Mouse (Mus musculus) MEL (cell line): ENCODE data around the gene Mpnd. TPM values are rescaled to one million over a fixed set of nuclear protein-coding genes. Genes with fewer than 3 reads are reported as not detected.
A peak's percentile ranks its signal among the peaks of the same experiment; 100 is the strongest.

Experiments
- DNase-seq: peaks from one replicate; pipeline ENCODE4 v3.0.0; 2011; ENCODE audit warnings: low read depth, low spot score
- H3K27ac ChIP-seq: 2 replicates; pipeline ENCODE4 v1.5.1; 2012; ENCODE audit warnings: low read depth, mild to moderate bottlenecking, control low read depth, low read length, moderate library complexity; ENCODE audit not compliant: control insufficient read depth
- H3K27me3 ChIP-seq, 2 experiments: fragments of 150-350 bp in 1 of 2; sonication (generic) in 1 of 2; 2 replicates each; pipeline ENCODE4 v1.6.1; 2012; ENCODE audit warnings: low read length in 2 of 2, mild to moderate bottlenecking in 2 of 2, improper control_type of control experiment in 1 of 2, moderate library complexity in 1 of 2; ENCODE audit not compliant: insufficient read depth in 2 of 2, control insufficient read depth in 1 of 2
- H3K36me3 ChIP-seq, 2 experiments: 2 replicates each; pipeline ENCODE4 v1.6.1; 2012 to 2014; ENCODE audit warnings: low read length in 2 of 2, improper control_type of control experiment in 1 of 2, inconsistent platforms in 1 of 2, mild to moderate bottlenecking in 1 of 2; ENCODE audit not compliant: insufficient read depth in 2 of 2, control insufficient read depth in 1 of 2
- H3K4me1 ChIP-seq, 2 experiments: fragments of 150-350 bp in 1 of 2; sonication (generic) in 1 of 2; 2 replicates each; pipeline ENCODE4 v1.6.1; 2012; ENCODE audit warnings: low read length in 2 of 2, improper control_type of control experiment in 1 of 2, mild to moderate bottlenecking in 1 of 2; ENCODE audit not compliant: insufficient read depth in 2 of 2, control insufficient read depth in 1 of 2
- H3K4me3 ChIP-seq, 2 experiments: fragments of 150-350 bp in 1 of 2; sonication (generic) in 1 of 2; 2 replicates each; pipeline ENCODE4 v1.5.1; 2012; ENCODE audit warnings: low read depth in 2 of 2, low read length in 2 of 2, mild to moderate bottlenecking in 2 of 2, moderate library complexity in 2 of 2, control low read depth in 1 of 2, improper control_type of control experiment in 1 of 2; ENCODE audit not compliant: control insufficient read depth in 1 of 2, insufficient read depth in 1 of 2
- H3K79me2 ChIP-seq: 2 replicates; pipeline ENCODE4 v1.6.1; 2012; ENCODE audit warnings: mild to moderate bottlenecking, low read length, moderate library complexity; ENCODE audit not compliant: control insufficient read depth, poor library complexity, insufficient read depth
- H3K9ac ChIP-seq: 2 replicates; pipeline ENCODE4 v1.6.1; 2012; ENCODE audit warnings: low read depth, mild to moderate bottlenecking, control low read depth, low read length, moderate library complexity; ENCODE audit not compliant: control insufficient read depth, poor library complexity, severe bottlenecking
- H3K9me3 ChIP-seq: fragments of 150-350 bp; sonication (generic); replicated peaks from 2 replicates; pipeline ENCODE4 v1.6.1; 2012; ENCODE audit warnings: mild to moderate bottlenecking, low read length, improper control_type of control experiment, moderate library complexity; ENCODE audit not compliant: insufficient read depth
- CTCF ChIP-seq, 3 experiments: IDR thresholded peaks in 2 of 3; conservative IDR thresholded peaks in 1 of 3; 2 replicates each; pipeline ENCODE4 v1.5.1; 2011 to 2012; ENCODE audit warnings: low read length in 3 of 3, low read depth in 2 of 3, mild to moderate bottlenecking in 2 of 3, improper control_type of control experiment in 1 of 3, inconsistent platforms in 1 of 3, mixed read lengths in 1 of 3, moderate library complexity in 1 of 3; ENCODE audit not compliant: control insufficient read depth in 1 of 3, insufficient read depth in 1 of 3, poor library complexity in 1 of 3, severe bottlenecking in 1 of 3
- EP300 ChIP-seq, 2 experiments: IDR thresholded peaks; 2 replicates each; pipeline ENCODE4 v1.6.1; 2011; ENCODE audit warnings: improper control_type of control experiment in 2 of 2, low read length in 2 of 2, low read depth in 1 of 2, mild to moderate bottlenecking in 1 of 2
- ETS1 ChIP-seq: IDR thresholded peaks from 2 replicates; pipeline ENCODE4 v1.6.1; 2012; ENCODE audit warnings: low read depth, mild to moderate bottlenecking, inconsistent platforms, low read length, improper control_type of control experiment, moderate library complexity
- GABPA ChIP-seq: IDR thresholded peaks from 2 replicates; pipeline ENCODE4 v1.6.1; 2012; ENCODE audit warnings: low read depth, mild to moderate bottlenecking, inconsistent platforms, low read length, improper control_type of control experiment, moderate library complexity
- GATA1 ChIP-seq: IDR thresholded peaks from 2 replicates; pipeline ENCODE4 v1.6.1; 2011; ENCODE audit warnings: low read depth, low read length, improper control_type of control experiment
- JUND ChIP-seq: IDR thresholded peaks from 2 replicates; pipeline ENCODE4 v1.6.1; 2011; ENCODE audit warnings: low read depth, mild to moderate bottlenecking, improper control_type of control experiment, low read length
- KAT2A ChIP-seq: conservative IDR thresholded peaks from 2 replicates; pipeline ENCODE4 v1.6.1; 2012; ENCODE audit warnings: low read depth, low read length, improper control_type of control experiment, inconsistent platforms
- MAFK ChIP-seq: IDR thresholded peaks from 2 replicates; pipeline ENCODE4 v1.6.1; 2011; ENCODE audit warnings: low read depth, mild to moderate bottlenecking, low read length, improper control_type of control experiment, borderline replicate concordance
- MAZ ChIP-seq: IDR thresholded peaks from 2 replicates; pipeline ENCODE4 v1.6.1; 2012; ENCODE audit warnings: low read depth, mild to moderate bottlenecking, inconsistent platforms, low read length, improper control_type of control experiment
- MEF2A ChIP-seq: IDR thresholded peaks from 2 replicates; pipeline ENCODE4 v1.6.1; 2014; ENCODE audit warnings: low read depth, mild to moderate bottlenecking, inconsistent platforms, low read length, improper control_type of control experiment; ENCODE audit not compliant: poor library complexity, insufficient replicate concordance, severe bottlenecking; ENCODE audit errors: extremely low read depth
- MXI1 ChIP-seq: IDR thresholded peaks from 2 replicates; pipeline ENCODE4 v1.6.1; 2011; ENCODE audit warnings: mild to moderate bottlenecking, low read depth, low read length, improper control_type of control experiment
- MYC ChIP-seq: IDR thresholded peaks from 2 replicates; pipeline ENCODE4 v1.6.1; 2011; ENCODE audit warnings: low read depth, mild to moderate bottlenecking, low read length, improper control_type of control experiment, moderate library complexity
- NRF1 ChIP-seq: IDR thresholded peaks from 2 replicates; pipeline ENCODE4 v1.6.1; 2014; ENCODE audit warnings: low read depth, mild to moderate bottlenecking, inconsistent platforms, low read length, improper control_type of control experiment, moderate library complexity; ENCODE audit not compliant: poor library complexity, insufficient read depth, severe bottlenecking
- POLR2A ChIP-seq, 2 experiments: IDR thresholded peaks; 2 replicates each; pipeline ENCODE4 v1.6.1; 2011 to 2012; ENCODE audit warnings: low read length in 2 of 2, mild to moderate bottlenecking in 2 of 2, control low read depth in 1 of 2, improper control_type of control experiment in 1 of 2, low read depth in 1 of 2, moderate library complexity in 1 of 2; ENCODE audit not compliant: control insufficient read depth in 1 of 2, insufficient read depth in 1 of 2, poor library complexity in 1 of 2
- RAD21 ChIP-seq: IDR thresholded peaks from 2 replicates; pipeline ENCODE4 v1.6.1; 2011; ENCODE audit warnings: mild to moderate bottlenecking, low read depth, low read length, improper control_type of control experiment
- RCOR1 ChIP-seq: IDR thresholded peaks from 2 replicates; pipeline ENCODE4 v1.6.1; 2012; ENCODE audit warnings: low read depth, mild to moderate bottlenecking, inconsistent platforms, low read length, improper control_type of control experiment
- SIN3A ChIP-seq: IDR thresholded peaks from 2 replicates; pipeline ENCODE4 v1.6.1; 2012; ENCODE audit warnings: low read length, improper control_type of control experiment, inconsistent platforms
- SMC3 ChIP-seq: IDR thresholded peaks from 2 replicates; pipeline ENCODE4 v1.6.1; 2011; ENCODE audit warnings: low read depth, low read length, improper control_type of control experiment
- TAL1 ChIP-seq: IDR thresholded peaks from 2 replicates; pipeline ENCODE4 v1.6.1; 2012; ENCODE audit warnings: mild to moderate bottlenecking, inconsistent platforms, low read length, moderate library complexity, mixed read lengths
- TBP ChIP-seq: IDR thresholded peaks from 2 replicates; pipeline ENCODE4 v1.8.0; 2011; ENCODE audit warnings: low read depth, low read length, improper control_type of control experiment
- TCF12 ChIP-seq: IDR thresholded peaks from 2 replicates; pipeline ENCODE4 v1.6.1; 2014; ENCODE audit warnings: low read depth, mild to moderate bottlenecking, inconsistent platforms, low read length, improper control_type of control experiment, moderate library complexity
- UBTF ChIP-seq: IDR thresholded peaks from 2 replicates; pipeline ENCODE4 v1.6.1; 2012; ENCODE audit warnings: low read depth, mild to moderate bottlenecking, inconsistent platforms, low read length, improper control_type of control experiment, moderate library complexity, borderline replicate concordance; ENCODE audit not compliant: insufficient read depth
- USF1 ChIP-seq: IDR thresholded peaks from 2 replicates; pipeline ENCODE4 v1.6.1; 2014; ENCODE audit warnings: low read depth, mild to moderate bottlenecking, inconsistent platforms, low read length, improper control_type of control experiment, moderate library complexity
- ZNF384 ChIP-seq: IDR thresholded peaks from 2 replicates; pipeline ENCODE4 v1.6.1; 2012; ENCODE audit warnings: low read depth, mild to moderate bottlenecking, inconsistent platforms, low read length, improper control_type of control experiment
- polyA plus RNA-seq, 2 experiments: library from polyadenylated mRNA; stranded (reverse) in 1 of 2; unstranded in 1 of 2; fragments of >175 nt in 1 of 2; fragments of >200 nt in 1 of 2; gene quantifications; 2 replicates each; pipeline versions ENCODE4 v1.2.1 to v1.2.4; 2012; ENCODE audit warnings: low replicate concordance in 2 of 2, low read depth in 1 of 2; ENCODE audit not compliant: insufficient read length in 2 of 2, insufficient read depth in 1 of 2, missing spikeins in 1 of 2
- total RNA-seq: library from RNA; depleted of rRNA; stranded (reverse); fragments of 300-350 nt; gene quantifications from 2 replicates; pipeline ENCODE4 v1.2.3, GENCODE M21; 2012

The Mpnd gene
- total and polyA plus RNA-seq, 3 experiments = 3.9 to 18.3 TPM; not detected in 1

- TF ChIP-seq POLR2A (IDR thresholded peaks at IDR 0.05; ENCODE audit: control insufficient read depth in 1 of 2, insufficient read depth in 1 of 2, low read depth in 1 of 2, low read length in 2 of 2, poor library complexity in 1 of 2) (no peak), TBP (no peak), MAZ (no peak), CTCF (IDR thresholded peaks at IDR 0.05 in 2 of 3, conservative IDR thresholded peaks at IDR 0.05 in 1 of 3; ENCODE audit: control insufficient read depth in 1 of 3, insufficient read depth in 1 of 3, low read depth in 2 of 3, low read length in 3 of 3, poor library complexity in 1 of 3, severe bottlenecking in 1 of 3) (no peak), RAD21 (no peak), GABPA (no peak), MAFK (no peak)
- Histone ChIP-seq H3K27ac (no peak overlapping the region), H3K36me3 (peaks cover under 1 to 52% of the 10 kb centered on the region in 2 experiments; a peak in 3 of 4 replicates), H3K9me3 (no peaks in the 10 kb centered on the region), H3K4me1 (peaks cover 24 to 47% of the 10 kb centered on the region in 2 experiments), H3K9ac (peak overlapping the region; percentile 88), H3K27me3 (no peaks in the 10 kb centered on the region), H3K79me2 (peaks cover 62% of the 10 kb centered on the region), H3K4me3 (peak overlapping the region; percentile 80 to 84)
- no peak for DNase-seq
These were observed 29.2 kb downstream of the Mpnd start for GRCm38 (mm10) chr17:56034726-56035100.

- peaks cover 23 to 47% of the 10 kb centered on the region in 2 experiments for H3K4me1 ChIP-seq
- no peak overlapping the region for H3K27ac ChIP-seq
These were observed 29.7 kb downstream of the Mpnd start for GRCm38 (mm10) chr17:56035216-56035615.

More at GRCm38 (mm10) chr17:56035216-56035615, 29.7 kb downstream of the Mpnd start:
- Histone ChIP-seq H3K9ac (peak overlapping the region; percentile 88), H3K27me3 (no peaks in the 10 kb centered on the region), H3K79me2 (peaks cover 59% of the 10 kb centered on the region), H3K36me3 (peaks cover 0 to 52% of the 10 kb centered on the region in 2 experiments; a peak in 3 of 4 replicates), H3K4me3 (peak overlapping the region; percentile 80 to 84), H3K9me3 (no peaks in the 10 kb centered on the region)
- no peak for DNase-seq
- TF ChIP-seq ZNF384 (no peak), TAL1 (no peak), UBTF (no peak), KAT2A (no peak), EP300 (IDR thresholded peaks at IDR 0.05; ENCODE audit: low read depth in 1 of 2, low read length in 2 of 2) (no peak), MXI1 (no peak), SIN3A (no peak; the same call in 1 of the 2 replicates), NRF1 (no peak), MEF2A (no peak), TCF12 (no peak), CTCF (IDR thresholded peaks at IDR 0.05 in 2 of 3, conservative IDR thresholded peaks at IDR 0.05 in 1 of 3; ENCODE audit: control insufficient read depth in 1 of 3, insufficient read depth in 1 of 3, low read depth in 2 of 3, low read length in 3 of 3, poor library complexity in 1 of 3, severe bottlenecking in 1 of 3) (no peak), RCOR1 (no peak), GATA1 (no peak), JUND (no peak), GABPA (no peak), USF1 (no peak), SMC3 (no peak), ETS1 (no peak), TBP (no peak), MYC (no peak)
